ENCODE assay signal across 25 mouse cellular contexts in genomic region chr5:32488044-32488443, GRCm38 (mm10). TPM values are rescaled to one million over a fixed set of nuclear protein-coding genes. Genes with fewer than 3 reads are reported as not detected.
DNase-seq lines count a peak whose midpoint lies in the region; ATAC-seq and TF ChIP-seq lines count a peak whose summit lies in the region.
"Had no signal": no experiment of that assay in that cellular context is flagged by ENCODE, and none has a peak within 500 bp of the region (broad histone marks: within the 10 kb centered on the region; RNA-seq: fewer than 3 reads in every experiment).

No protein-coding gene starts in this region.

- ATAC-seq in activated CD4-positive, CD25-positive, alpha-beta regulatory T cell, adult 4 months, result peak; percentile 52
- peak; percentile 60 for ATAC-seq in inflammation-experienced regulatory T-cells, adult 6 months
- ATAC-seq: forebrain, embryonic 14.5 days; forebrain, embryonic 16.5 days; Patski had no signal

- no peak for TF ChIP-seq CTCF in left cerebral cortex, adult 2 months (IDR thresholded peaks at IDR 0.05)

- no peak overlapping the region for H3K27ac ChIP-seq in left cerebral cortex, adult 2 months
- H3K27ac ChIP-seq: embryonic facial prominence, embryonic 13.5 days; embryonic facial prominence, embryonic 15.5 days; forebrain, embryonic 10.5 days; forebrain, embryonic 12.5 days had no signal

- no peak overlapping the region for H3K4me3 ChIP-seq in left cerebral cortex, adult 2 months
- H3K4me3 ChIP-seq: embryonic facial prominence, embryonic 13.5 days; embryonic facial prominence, embryonic 15.5 days; erythroblast, embryonic 14.5 days; forebrain, embryonic 10.5 days; forebrain, embryonic 12.5 days had no signal

- peak; percentile 31 for DNase-seq in CD4-positive, CD25-positive, alpha-beta regulatory T cell, adult 2 months (ENCODE audit: low read depth, low spot score)
- no peak for DNase-seq in layer of hippocampus, postnatal 36 days
- DNase-seq in left cerebral cortex, adult 2 months (ENCODE audit: extremely low spot score in 1 of 2, low spot score in 2 of 2), result no peak
- no peak for DNase-seq in gastrocnemius, adult 18-20 months (ENCODE audit: low spot score)
- no peak for DNase-seq in layer of hippocampus, adult 8-10 months (ENCODE audit: low spot score in 2 of 2)
- DNase-seq: adrenal gland, adult 2 months; adrenal gland, postnatal 10 days; adrenal gland, postnatal 25 days; cerebellum, adult 11 months; cerebellum, adult 18-20 months; cerebellum, adult 8-10 months; cerebellum, adult 9-11 months; cerebellum, postnatal 14 days; cerebellum, postnatal 36 days; embryo, embryonic 11 days had no signal

- intact Hi-C loops in left cerebral cortex, adult 2 months (cut with DNase I), result no loop called here

RNA-seq across cellular contexts. Expression of gene Ppp1cb, which starts 29.4 kb away (rescaled TPM):
- 100 to 1,000 TPM in 1 of 2 experiments, 10 to 100 TPM in 1; 85.8 to 154 TPM for polyA plus RNA-seq in activated CD4-positive, CD25-positive, alpha-beta regulatory T cell, adult 4 months (2017; shearing (Covaris generic))
- 100 to 1,000 TPM in 2 of 3 experiments, 10 to 100 TPM in 1; 83.2 to 212 (median 169) TPM for polyA plus RNA-seq in inflammation-experienced regulatory T-cells, adult 6 months (2017; shearing (Covaris generic))
- 100 to 1,000 TPM; 447 to 463 TPM for total RNA-seq in layer of hippocampus, postnatal 36 days (2021)
- total RNA-seq in left cerebral cortex, adult 2 months (2021), result 100 to 1,000 TPM; 364 to 413 TPM
- total RNA-seq in gastrocnemius, adult 18-20 months (2021), result 100 to 1,000 TPM; 475 to 504 TPM
- total RNA-seq in layer of hippocampus, adult 8-10 months (2022), result 100 to 1,000 TPM; 366 to 393 (median 386) TPM
